Mouse (Mus musculus): ENCODE results near the gene Uimc1. TPM values are rescaled to one million over a fixed set of nuclear protein-coding genes. Genes with fewer than 3 reads are reported as not detected.
A peak's percentile ranks its signal among the peaks of the same experiment; 100 is the strongest.

Gene Uimc1
- total RNA-seq (2021): 10 to 100 TPM; 12.9 to 13.4 TPM
- long read RNA-seq, experiment 1, partial matches to known transcripts: 1 of 7 reads
- long read RNA-seq, experiment 1, other reads (novel, unspliced or antisense): 4 of 7 reads
- long read RNA-seq, experiment 2, transcript Uimc1-202 (13 exons, 1,678 nt): minor isoform, 5 of 14 reads
- long read RNA-seq, experiment 2, transcript Uimc1-201 (15 exons, 2,931 nt): major isoform, 6 of 14 reads
- long read RNA-seq, experiment 2, partial matches to known transcripts: 1 of 14 reads
- long read RNA-seq, experiment 2, other reads (novel, unspliced or antisense): 2 of 14 reads

DNA sequence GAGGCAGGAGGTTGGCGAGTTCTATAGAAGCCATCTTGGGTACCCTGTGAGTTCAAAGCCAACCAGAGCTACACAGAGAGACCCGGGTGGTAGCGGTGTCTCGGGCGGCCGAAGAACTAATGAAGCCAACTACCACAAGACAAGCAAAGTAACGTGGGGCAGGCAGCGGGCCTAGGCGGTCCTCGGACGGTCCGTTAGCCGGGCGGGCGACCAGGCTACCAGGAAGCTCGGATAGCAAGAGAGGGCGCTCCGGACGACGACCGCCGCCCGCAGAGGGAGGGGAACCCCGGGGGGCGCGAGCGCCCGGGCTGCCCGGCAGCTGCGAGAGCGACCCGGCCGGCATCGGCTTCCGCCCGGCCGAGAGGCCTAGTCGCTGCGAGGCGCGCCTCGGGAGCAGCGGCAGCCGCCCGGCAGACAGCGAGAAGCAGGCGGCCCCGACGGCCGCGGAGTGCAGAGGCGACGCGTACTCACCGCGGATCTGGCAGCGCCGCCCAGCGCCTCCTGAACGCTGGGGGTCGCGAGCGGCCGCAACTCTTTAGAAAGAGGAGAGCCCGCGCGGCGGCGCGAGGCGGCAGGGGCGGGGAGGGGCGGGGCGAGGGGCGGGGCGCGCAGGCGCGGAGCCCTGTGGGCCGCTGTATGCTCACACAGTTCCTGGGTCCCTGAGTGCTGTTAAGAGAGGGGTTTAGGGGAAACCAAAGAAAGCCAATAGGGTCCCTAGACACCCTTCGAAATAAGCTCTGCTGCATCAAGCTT lies at the start of gene Uimc1:
Gene Uimc1 (minus strand): TSS at position 575 of the 753 bp plus-strand sequence.
- DNase-seq: peak; percentile 90
- Histone ChIP-seq H3K27ac (peak within 1 kb of the TSS; percentile 92), H3K4me3 (peak within 1 kb of the TSS; percentile 82)
- intact Hi-C loops (cut with DNase I): no loop called here
- peak; percentile 60 for TF ChIP-seq CTCF (IDR thresholded peaks at IDR 0.05)

DNA sequence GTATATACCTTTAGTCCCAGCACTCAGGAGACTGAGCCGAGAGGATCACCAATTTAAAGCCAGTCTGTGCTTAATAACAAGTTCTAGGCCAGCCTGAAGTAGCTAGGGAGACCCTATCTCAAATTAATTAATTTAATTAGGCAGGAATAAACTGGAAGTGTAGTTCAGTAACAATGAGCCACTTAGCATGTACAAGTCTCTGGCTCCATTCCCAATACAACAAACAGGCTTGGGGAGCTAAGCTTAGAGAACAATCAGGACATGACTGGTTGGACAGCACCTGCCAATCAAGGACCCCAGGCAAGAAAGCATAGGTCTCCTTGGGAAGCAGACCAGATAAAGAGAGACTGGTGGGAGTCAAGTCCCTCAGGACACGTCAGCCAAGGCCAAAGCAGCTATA lies 40.2 kb upstream of the Uimc1 start:
- no peak overlapping the region for H3K4me3 ChIP-seq
- intact Hi-C loops (cut with DNase I): no loop called here
- no peak for TF ChIP-seq CTCF (IDR thresholded peaks at IDR 0.05)
- no peak overlapping the region for H3K27ac ChIP-seq
- DNase-seq: no peak

GRCm38 (mm10) chr13:55135382-55135781 lies 35.3 kb upstream of the Uimc1 start:
- TF ChIP-seq CTCF (IDR thresholded peaks at IDR 0.05): peak; percentile 80
- no peak overlapping the region for H3K4me3 ChIP-seq
- DNase-seq: no peak
- intact Hi-C loops (cut with DNase I): loop anchor here (1.0 kb wide), 1 partner anchor 43 kb away; no protein-coding TSS in a partner anchor
- no peak overlapping the region for H3K27ac ChIP-seq

DNA sequence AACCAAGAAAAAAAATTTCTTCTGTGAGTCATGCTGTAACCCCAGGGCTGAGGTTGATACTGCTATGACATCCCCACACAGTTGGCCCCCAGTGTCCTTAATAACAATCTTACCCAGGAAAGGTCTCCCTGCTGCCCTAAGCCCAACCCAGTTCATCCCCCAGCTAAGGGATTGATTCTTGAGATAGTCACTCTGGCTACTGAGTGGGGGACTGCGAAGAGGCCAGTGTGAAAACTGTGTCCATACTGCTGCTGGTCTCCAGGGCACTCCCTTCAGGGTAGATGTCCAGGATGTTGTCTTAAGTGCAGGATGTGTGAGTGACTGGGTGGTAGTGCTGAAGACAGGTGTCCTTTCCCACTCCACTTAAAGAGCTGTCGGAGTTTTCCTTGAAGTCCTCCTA lies 33.3 kb upstream of the Uimc1 start, which contains the start of gene Gm17617:
Gene Gm17617 (minus strand): TSS at position 101 of the 400 bp plus-strand sequence.
- TF ChIP-seq CTCF (IDR thresholded peaks at IDR 0.05): no peak
- Histone ChIP-seq H3K4me3 (no peak within 1 kb of the TSS), H3K27ac (no peak within 1 kb of the TSS)
- no peak for DNase-seq
- intact Hi-C loops (cut with DNase I): no loop called here

- DNase-seq: no peak
- TF ChIP-seq CTCF (IDR thresholded peaks at IDR 0.05): no peak
- no peak overlapping the region for H3K4me3 ChIP-seq
- H3K27ac ChIP-seq: no peak overlapping the region
- intact Hi-C loops (cut with DNase I): no loop called here
Observed at GRCm38 (mm10) chr13:55124903-55125302, 24.8 kb upstream of the Uimc1 start.

DNA sequence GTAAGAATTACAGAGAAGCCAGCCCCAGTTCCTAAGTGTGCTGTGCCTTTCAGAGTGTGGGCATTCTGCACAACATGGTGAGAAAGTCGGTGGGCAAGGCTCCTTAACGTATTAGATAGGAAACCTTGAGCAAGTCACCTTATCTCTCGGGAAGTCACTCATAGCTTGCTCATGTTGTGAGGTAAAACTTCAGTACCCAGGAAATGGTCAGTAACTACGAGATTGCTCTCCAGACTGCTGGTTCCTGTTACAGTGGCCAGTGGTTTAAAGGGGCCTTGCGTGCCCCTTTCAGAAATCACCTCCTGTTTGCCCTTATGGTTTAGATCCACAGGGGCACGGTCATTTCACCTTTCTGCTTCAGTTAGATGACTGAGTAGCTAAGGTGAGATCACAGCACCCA lies 14.3 kb upstream of the Uimc1 start:
- no peak for TF ChIP-seq CTCF (IDR thresholded peaks at IDR 0.05)
- H3K4me3 ChIP-seq: no peak overlapping the region
- intact Hi-C loops (cut with DNase I): no loop called here
- DNase-seq: no peak
- H3K27ac ChIP-seq: no peak overlapping the region

- DNase-seq: peak; percentile 55
- Histone ChIP-seq H3K27ac (peak overlapping the region; percentile 73), H3K4me3 (no peak overlapping the region)
- no peak for TF ChIP-seq CTCF (IDR thresholded peaks at IDR 0.05)
- intact Hi-C loops (cut with DNase I): loop anchor here (5.0 kb wide), 1 partner anchor 60 kb away; no protein-coding TSS in a partner anchor
Observed at GRCm38 (mm10) chr13:55107694-55108093, 7.6 kb upstream of the Uimc1 start.

GRCm38 (mm10) chr13:55107116-55107515 lies 7.0 kb upstream of the Uimc1 start:
- intact Hi-C loops (cut with DNase I): loop anchor here (5.0 kb wide), 1 partner anchor 60 kb away; no protein-coding TSS in a partner anchor
- no peak for TF ChIP-seq CTCF (IDR thresholded peaks at IDR 0.05)
- no peak for DNase-seq
- Histone ChIP-seq H3K27ac (peak overlapping the region; percentile 73), H3K4me3 (no peak overlapping the region)

DNA sequence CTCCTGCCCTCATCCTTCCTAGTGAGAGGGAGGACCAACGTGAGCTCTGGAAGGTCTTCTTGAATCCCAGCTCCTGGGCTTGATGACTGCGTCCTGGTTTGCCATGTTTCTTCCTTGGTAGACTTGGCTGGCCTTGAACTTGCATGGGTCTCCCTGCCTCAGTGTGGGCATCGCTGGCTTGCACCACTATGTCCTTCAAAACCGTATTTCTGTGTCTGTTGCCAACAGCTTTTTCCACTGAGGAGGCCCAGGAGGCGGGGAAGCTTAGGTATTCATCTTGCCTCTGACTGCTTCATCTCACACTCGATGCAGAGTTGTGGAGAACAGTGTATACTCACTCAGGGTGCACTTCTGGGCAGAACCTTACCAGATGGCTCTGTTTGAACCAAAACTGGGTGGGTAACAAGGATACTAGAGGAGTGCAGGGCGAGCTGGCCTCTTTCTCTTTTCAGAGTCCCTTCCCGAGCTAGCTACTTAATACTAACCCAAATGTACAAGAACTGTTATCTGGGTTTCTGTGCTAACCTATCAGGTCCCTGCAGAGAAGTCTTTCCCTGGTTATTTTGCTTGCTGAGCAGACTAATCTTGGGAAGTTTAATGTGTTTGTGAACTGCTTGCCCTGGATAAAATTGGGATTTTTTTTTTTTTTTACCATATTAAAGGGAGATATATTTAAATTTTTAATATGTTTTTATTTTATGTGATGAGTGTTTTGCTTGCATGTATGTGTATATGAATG lies 6.0 kb upstream of the Uimc1 start:
- Histone ChIP-seq H3K4me3 (peak overlapping the region; percentile 81), H3K27ac (peak overlapping the region; percentile 90)
- intact Hi-C loops (cut with DNase I): loop anchor here (5.0 kb wide), 1 partner anchor 61 kb away; no protein-coding TSS in a partner anchor
- DNase-seq: peak; percentile 26
- no peak for TF ChIP-seq CTCF (IDR thresholded peaks at IDR 0.05)

GRCm38 (mm10) chr13:55105045-55105952 lies 5.2 kb upstream of the Uimc1 start, which contains the start of gene Zfp346:
Gene Zfp346 (plus strand): TSS chr13:55105311.
- intact Hi-C loops (cut with DNase I): loop anchor here (5.0 kb wide), 1 partner anchor 62 kb away; no protein-coding TSS in a partner anchor
- TF ChIP-seq CTCF (IDR thresholded peaks at IDR 0.05): peak; percentile 50
- peak; percentile 99 for DNase-seq
- Histone ChIP-seq H3K4me3 (peak within 1 kb of the TSS; percentile 81), H3K27ac (peak within 1 kb of the TSS; percentile 90)

DNA sequence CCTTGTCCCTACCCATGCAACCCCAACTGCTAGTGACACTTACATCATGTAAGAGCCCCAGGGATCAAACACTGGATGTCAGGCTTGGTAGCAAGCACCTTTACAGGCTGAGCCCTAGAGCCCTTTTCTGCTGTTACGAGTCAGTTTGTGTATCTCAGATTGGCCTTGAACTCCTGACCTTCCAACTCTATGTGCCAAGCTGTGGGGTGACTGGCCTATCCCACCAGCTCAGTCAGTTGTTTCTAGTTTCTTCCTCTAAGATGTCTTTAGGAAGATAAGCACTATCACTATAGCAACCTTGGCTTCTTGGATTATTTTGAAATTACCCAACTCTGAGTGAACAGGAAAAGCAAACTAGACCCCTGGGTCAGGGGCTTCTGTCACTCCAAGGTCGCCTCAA lies 3.3 kb upstream of the Uimc1 start:
- no peak overlapping the region for H3K4me3 ChIP-seq
- DNase-seq: no peak
- intact Hi-C loops (cut with DNase I): no loop called here
- TF ChIP-seq CTCF (IDR thresholded peaks at IDR 0.05): no peak
- H3K27ac ChIP-seq: no peak overlapping the region
